Mouse (Mus musculus) adrenal gland, postnatal 25 days (tissue): Measurements from ENCODE around the gene Amdhd2. TPM values are rescaled to one million over a fixed set of nuclear protein-coding genes. Genes with fewer than 3 reads are reported as not detected.
"Not testable (repeated sequence)": the region's sequence is repeated elsewhere in the genome, so short reads cannot be mapped to it uniquely, and the experiment has no call there.

Experiments used
- DNase-seq: peaks from one replicate; pipeline ENCODE4 v3.0.0; 2021; ENCODE audit warnings: mixed read lengths
- total RNA-seq: library from RNA; stranded (reverse); gene quantifications from 2 replicates; pipeline ENCODE4 v1.2.3, GENCODE M21; 2021

The Amdhd2 gene
- total RNA-seq, 1 experiment from 2014 or later: 45.6 TPM

GRCm38 (mm10) chr17:24155742-24156141, 7.8 kb downstream of the Amdhd2 start:
- DNase-seq: no peak

GRCm38 (mm10) chr17:24154463-24154862, 9.1 kb downstream of the Amdhd2 start:
- DNase-seq: no peak

GRCm38 (mm10) chr17:24151890-24152563, 11.5 kb downstream of the Amdhd2 start:
- peak; percentile 82 for DNase-seq

GRCm38 (mm10) chr17:24151382-24151781, 12.2 kb downstream of the Amdhd2 start:
- DNase-seq: no peak

- DNase-seq: no peak
Measured at GRCm38 (mm10) chr17:24150824-24151223, 12.7 kb downstream of the Amdhd2 start, which contains the start of gene Pdpk1. Pdpk1 (minus strand) TSS chr17:24150924.

GRCm38 (mm10) chr17:24149421-24149820, 14.1 kb downstream of the Amdhd2 start:
- DNase-seq: peak; percentile 42

GRCm38 (mm10) chr17:24142897-24143296, 20.7 kb downstream of the Amdhd2 start:
- no peak for DNase-seq

- peak; percentile 98 for DNase-seq
Measured at GRCm38 (mm10) chr17:24141425-24141920, 22.1 kb downstream of the Amdhd2 start.

GRCm38 (mm10) chr17:24140845-24141424, 22.6 kb downstream of the Amdhd2 start:
- peak; percentile 53 for DNase-seq

GRCm38 (mm10) chr17:24139968-24140367, 23.6 kb downstream of the Amdhd2 start:
- no peak for DNase-seq

- DNase-seq: no peak
Measured at GRCm38 (mm10) chr17:24139256-24139655, 24.3 kb downstream of the Amdhd2 start.

GRCm38 (mm10) chr17:24137226-24137880, 26.2 kb downstream of the Amdhd2 start:
- no peak for DNase-seq

- DNase-seq: no peak
Measured at GRCm38 (mm10) chr17:24134062-24134461, 29.5 kb downstream of the Amdhd2 start.

GRCm38 (mm10) chr17:24132919-24133318, 30.6 kb downstream of the Amdhd2 start:
- not testable (repeated sequence) for DNase-seq

GRCm38 (mm10) chr17:24131570-24131969, 32.0 kb downstream of the Amdhd2 start:
- DNase-seq: no peak

- DNase-seq: not testable (repeated sequence)
Measured at GRCm38 (mm10) chr17:24129246-24129645, 34.3 kb downstream of the Amdhd2 start.

- no peak for DNase-seq
Measured at GRCm38 (mm10) chr17:24127592-24127991, 36.0 kb downstream of the Amdhd2 start.

- no peak for DNase-seq
Measured at GRCm38 (mm10) chr17:24126801-24127200, 36.8 kb downstream of the Amdhd2 start.

- DNase-seq: peak; percentile 12
Measured at GRCm38 (mm10) chr17:24119446-24119845, 44.1 kb downstream of the Amdhd2 start.

GRCm38 (mm10) chr17:24113031-24113430, 50.5 kb downstream of the Amdhd2 start:
- no peak for DNase-seq

- DNase-seq: no peak
Measured at GRCm38 (mm10) chr17:24111256-24111655, 52.3 kb downstream of the Amdhd2 start.

GRCm38 (mm10) chr17:24108896-24109295, 54.7 kb downstream of the Amdhd2 start:
- DNase-seq: no peak
